Mouse (Mus musculus): Measurements from ENCODE around the gene Arhgdia. TPM values are rescaled to one million over a fixed set of nuclear protein-coding genes. Genes with fewer than 3 reads are reported as not detected.
A peak's percentile ranks its signal among the peaks of the same experiment; 100 is the strongest.

Arhgdia gene
- 435 and 436 TPM in 2 replicates for polyA plus RNA-seq (2015; fragmentation: Nextera tagmentation; extraction: Ambion mirVana)

- Histone ChIP-seq H3K9me3 (peaks cover 5% of the 10 kb centered on the region), H3K4me3 (peak within 1 kb of the TSS; percentile 96), H3K9ac (peak within 1 kb of the TSS; percentile 98), H3K27me3 (replicated peaks) (no peaks in the 10 kb centered on the region), H3K36me3 (peaks cover 71% of the 10 kb centered on the region), H3K4me2 (peak within 1 kb of the TSS; percentile 88), H3K4me1 (peaks cover 33% of the 10 kb centered on the region), H3K27ac (replicated peaks) (peak within 1 kb of the TSS; percentile 94)
- peak; percentile 63 for ATAC-seq (ENCODE audit: extremely low read depth, insufficient number of reproducible peaks, low FRiP score, low TSS enrichment)
- WGBS: 5% methylated on average over 66 of the region's 75 CpGs
Observed at GRCm38 (mm10) chr11:120581490-120582267, at the start of gene Arhgdia. TSS of gene Arhgdia (minus strand) at chr11:120581624.

DNA sequence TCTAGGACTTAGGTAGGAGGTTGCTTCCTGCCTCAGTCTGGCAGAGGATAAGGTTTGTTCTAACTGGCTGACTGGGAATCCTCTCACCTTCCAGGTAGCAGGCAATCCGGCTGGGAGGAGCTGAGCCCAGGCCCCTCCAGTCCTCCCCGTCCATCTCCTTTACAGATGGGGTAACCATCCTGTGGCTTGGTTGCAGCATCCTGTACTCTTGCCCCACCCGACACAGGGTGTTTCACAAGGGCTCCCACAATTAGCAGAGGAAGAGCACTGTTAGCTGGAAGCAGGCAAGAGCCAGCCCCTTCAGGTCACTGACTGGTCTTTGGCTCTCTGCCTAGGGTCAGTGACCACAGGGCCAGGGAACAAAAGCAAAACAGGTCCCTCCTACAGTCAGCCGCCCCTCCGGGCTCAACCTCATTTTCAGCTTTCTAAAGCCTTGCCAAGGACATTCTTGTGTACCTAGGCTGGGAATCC, 49.0 kb upstream of the Arhgdia start:
- H3K4me2 ChIP-seq: peak overlapping the region; percentile 76
- no peaks in the 10 kb centered on the region for H3K9me3 ChIP-seq
- no peaks in the 10 kb centered on the region for H3K27me3 ChIP-seq (replicated peaks)
- peaks cover 30% of the 10 kb centered on the region for H3K36me3 ChIP-seq
- peak overlapping the region; percentile 93 for H3K4me3 ChIP-seq
- H3K4me1 ChIP-seq: peaks cover 48% of the 10 kb centered on the region
- ATAC-seq (ENCODE audit: extremely low read depth, insufficient number of reproducible peaks, low FRiP score, low TSS enrichment): no peak
- peak overlapping the region; percentile 91 for H3K27ac ChIP-seq (replicated peaks)
- peak overlapping the region; percentile 97 for H3K9ac ChIP-seq
- WGBS: 39% methylated on average over 5 of the region's 5 CpGs

- peaks cover 53% of the 10 kb centered on the region for H3K4me1 ChIP-seq
- peak overlapping the region; percentile 76 for H3K4me2 ChIP-seq
- H3K36me3 ChIP-seq: peaks cover 30% of the 10 kb centered on the region
- no peaks in the 10 kb centered on the region for H3K27me3 ChIP-seq (replicated peaks)
- peak; percentile 16; the same call in 1 of the 2 replicates for ATAC-seq (ENCODE audit: extremely low read depth, insufficient number of reproducible peaks, low FRiP score, low TSS enrichment)
- H3K9ac ChIP-seq: peak overlapping the region; percentile 97
- H3K9me3 ChIP-seq: no peaks in the 10 kb centered on the region
- H3K27ac ChIP-seq (replicated peaks): peak overlapping the region; percentile 91
- peak overlapping the region; percentile 93 for H3K4me3 ChIP-seq
- 14% methylated on average over 7 of the region's 7 CpGs for WGBS
Observed at GRCm38 (mm10) chr11:120629911-120630310, 48.5 kb upstream of the Arhgdia start.

- peak overlapping the region; percentile 93 for H3K4me3 ChIP-seq
Observed at GRCm38 (mm10) chr11:120629341-120629730, 47.9 kb upstream of the Arhgdia start.

GRCm38 (mm10) chr11:120628601-120629340, 47.3 kb upstream of the Arhgdia start:
- Histone ChIP-seq H3K36me3 (peaks cover 30% of the 10 kb centered on the region), H3K4me1 (peaks cover 52% of the 10 kb centered on the region), H3K9ac (peak overlapping the region; percentile 97; the same call in 1 of the 2 replicates), H3K27ac (replicated peaks) (peak overlapping the region; percentile 91; the same call in 1 of the 2 replicates), H3K27me3 (replicated peaks) (no peaks in the 10 kb centered on the region), H3K4me2 (peak overlapping the region; percentile 76), H3K9me3 (no peaks in the 10 kb centered on the region), H3K4me3 (peak overlapping the region; percentile 93)
- ATAC-seq (ENCODE audit: extremely low read depth, insufficient number of reproducible peaks, low FRiP score, low TSS enrichment): no peak
- 93% methylated on average over 23 of the region's 23 CpGs for WGBS

More at GRCm38 (mm10) chr11:120629341-120629730, 47.9 kb upstream of the Arhgdia start:
- Histone ChIP-seq H3K9ac (peak overlapping the region; percentile 97), H3K4me1 (peaks cover 52% of the 10 kb centered on the region), H3K4me2 (peak overlapping the region; percentile 76), H3K27me3 (replicated peaks) (no peaks in the 10 kb centered on the region), H3K9me3 (no peaks in the 10 kb centered on the region), H3K36me3 (peaks cover 30% of the 10 kb centered on the region), H3K27ac (replicated peaks) (peak overlapping the region; percentile 91)
- ATAC-seq (ENCODE audit: extremely low read depth, insufficient number of reproducible peaks, low FRiP score, low TSS enrichment): no peak
- 78% methylated on average over 23 of the region's 23 CpGs for WGBS

DNA sequence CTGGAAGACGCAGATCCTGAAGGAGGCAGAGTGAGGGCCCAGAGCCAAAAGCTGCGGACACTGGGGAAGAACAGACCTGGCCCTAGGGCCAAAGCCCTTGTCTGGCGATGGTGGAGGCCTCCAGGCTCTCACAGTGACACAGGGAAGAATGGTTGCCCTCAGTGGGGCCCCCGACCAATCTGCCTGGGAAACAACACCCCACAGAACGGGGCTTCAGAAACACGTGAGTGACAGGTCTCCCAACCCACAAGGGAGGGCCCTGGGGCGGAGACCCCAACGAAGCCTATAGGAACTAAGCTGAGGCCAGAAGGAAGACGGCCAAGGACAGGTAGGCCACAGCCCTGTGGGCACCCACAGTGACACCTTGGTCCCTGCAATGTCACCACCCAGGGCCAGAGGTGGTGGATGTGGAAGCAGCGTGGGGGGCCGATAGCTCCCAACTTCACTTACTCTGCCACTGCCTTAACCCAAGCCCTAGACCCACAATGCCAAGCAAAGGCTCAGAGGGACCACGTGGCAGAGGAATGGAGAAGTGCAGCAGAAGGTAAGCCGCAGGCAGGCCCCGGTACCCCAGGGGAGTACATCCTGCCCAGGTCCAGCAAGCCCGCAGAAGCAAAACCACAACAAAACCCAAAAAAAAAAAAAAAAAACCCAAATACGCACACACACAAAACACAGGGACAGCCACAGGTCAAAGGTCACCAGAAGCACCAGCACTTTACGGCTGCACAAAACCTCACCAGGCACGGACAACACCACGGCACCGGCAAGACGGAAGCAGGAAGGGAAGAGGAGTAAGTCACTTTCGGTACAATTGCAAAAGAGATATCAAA, 46.3 kb upstream of the Arhgdia start:
- Histone ChIP-seq H3K4me3 (no peak overlapping the region), H3K9me3 (no peaks in the 10 kb centered on the region), H3K36me3 (peaks cover 38% of the 10 kb centered on the region), H3K27ac (replicated peaks) (no peak overlapping the region), H3K4me1 (peaks cover 58% of the 10 kb centered on the region), H3K9ac (peak overlapping the region; percentile 24; the same call in 1 of the 2 replicates), H3K4me2 (peak overlapping the region; percentile 96; the same call in 1 of the 2 replicates), H3K27me3 (replicated peaks) (no peaks in the 10 kb centered on the region)
- WGBS: 84% methylated on average over 22 of the region's 22 CpGs
- ATAC-seq (ENCODE audit: extremely low read depth, insufficient number of reproducible peaks, low FRiP score, low TSS enrichment): no peak

DNA sequence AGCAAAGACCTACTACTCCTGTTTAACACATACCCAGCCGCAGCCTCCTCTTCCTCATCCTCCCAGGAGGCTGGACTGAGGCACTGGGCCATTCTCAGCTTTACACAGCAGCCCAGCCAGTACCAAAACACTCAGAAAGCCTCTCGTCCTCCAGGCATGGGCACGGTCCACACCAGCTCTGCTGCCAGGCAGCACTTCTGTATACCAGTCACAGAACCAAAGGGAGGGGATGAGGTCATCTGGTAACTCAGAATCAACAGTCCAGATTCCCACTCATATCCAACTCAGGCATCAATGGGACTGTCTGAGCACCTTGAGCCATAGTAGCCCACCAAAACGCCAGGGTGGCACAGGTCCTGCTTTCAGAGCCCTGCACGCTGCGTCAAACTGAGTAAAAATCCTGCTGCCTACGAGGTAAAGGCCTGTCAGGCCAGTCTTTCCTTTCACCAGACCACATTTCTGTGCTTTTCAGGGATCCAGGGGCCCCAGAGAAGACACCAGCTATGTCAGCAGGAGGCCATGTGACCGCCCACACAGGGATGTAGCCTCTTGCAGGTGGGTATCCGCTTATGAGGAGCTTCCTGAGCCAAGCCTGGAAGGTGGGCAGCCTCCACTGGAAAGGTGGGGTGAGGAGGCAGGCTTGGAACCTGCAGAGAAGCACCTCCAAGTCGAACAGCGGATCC, 45.5 kb upstream of the Arhgdia start:
- Histone ChIP-seq H3K27me3 (replicated peaks) (no peaks in the 10 kb centered on the region), H3K4me2 (peak overlapping the region; percentile 96; the same call in 1 of the 2 replicates), H3K36me3 (peaks cover 46% of the 10 kb centered on the region), H3K9ac (peak overlapping the region; percentile 24; the same call in 1 of the 2 replicates), H3K4me1 (peaks cover 52% of the 10 kb centered on the region), H3K4me3 (0 out of 2 replicates have a peak overlapping the region, but pooled peaks have one; percentile 1), H3K27ac (replicated peaks) (no peak overlapping the region), H3K9me3 (no peaks in the 10 kb centered on the region)
- 85% methylated on average over 11 of the region's 11 CpGs for WGBS
- no peak for ATAC-seq (ENCODE audit: extremely low read depth, insufficient number of reproducible peaks, low FRiP score, low TSS enrichment)

GRCm38 (mm10) chr11:120625152-120625775, 43.8 kb upstream of the Arhgdia start, which contains the start of gene Sirt7:
TSS of gene Sirt7 (minus strand) at chr11:120625240.
- 13% methylated on average over 5 of the region's 5 CpGs for WGBS

GRCm38 (mm10) chr11:120624680-120625111, 43.3 kb upstream of the Arhgdia start:
- H3K27me3 ChIP-seq (replicated peaks): no peaks in the 10 kb centered on the region
- peak overlapping the region; percentile 78 for H3K27ac ChIP-seq (replicated peaks)
- peak overlapping the region; percentile 96 for H3K4me2 ChIP-seq
- H3K36me3 ChIP-seq: peaks cover 67% of the 10 kb centered on the region
- peak overlapping the region; percentile 90 for H3K9ac ChIP-seq
- H3K4me3 ChIP-seq: peak overlapping the region; percentile 99
- under 1% methylated on average over 51 of the region's 53 CpGs for WGBS
- no peaks in the 10 kb centered on the region for H3K9me3 ChIP-seq
- peak; percentile 64 for ATAC-seq (ENCODE audit: extremely low read depth, insufficient number of reproducible peaks, low FRiP score, low TSS enrichment)
- peaks cover 30% of the 10 kb centered on the region for H3K4me1 ChIP-seq

More at GRCm38 (mm10) chr11:120625152-120625775, 43.8 kb upstream of the Arhgdia start, which contains the start of gene Sirt7:
- peaks cover 35% of the 10 kb centered on the region for H3K4me1 ChIP-seq
- peak within 1 kb of the TSS; percentile 78 for H3K27ac ChIP-seq (replicated peaks)
- H3K27me3 ChIP-seq (replicated peaks): no peaks in the 10 kb centered on the region
- H3K36me3 ChIP-seq: peaks cover 62% of the 10 kb centered on the region
- H3K4me3 ChIP-seq: peak within 1 kb of the TSS; percentile 99
- H3K9me3 ChIP-seq: no peaks in the 10 kb centered on the region
- ATAC-seq (ENCODE audit: extremely low read depth, insufficient number of reproducible peaks, low FRiP score, low TSS enrichment): no peak
- peak within 1 kb of the TSS; percentile 96 for H3K4me2 ChIP-seq
- peak within 1 kb of the TSS; percentile 90 for H3K9ac ChIP-seq
